Mouse (Mus musculus): ENCODE data around the gene Tspan31. TPM values are rescaled to one million over a fixed set of nuclear protein-coding genes. Genes with fewer than 3 reads are reported as not detected.

The Tspan31 gene
- polyA plus RNA-seq, 1 experiment: 56.7 TPM

GRCm38 (mm10) chr10:127048608-127049394 is 21.3 kb downstream of the Tspan31 start:
- H3K4me3 ChIP-seq (ENCODE audit: insufficient read depth, low read depth, low read length): peak overlapping the region; percentile 39
- H3K27ac ChIP-seq (replicated peaks; ENCODE audit: low read depth, low read length): no peak overlapping the region
- peaks cover 6% of the 10 kb centered on the region for H3K4me1 ChIP-seq (ENCODE audit: control insufficient read depth, insufficient read depth, insufficient read length, low read length)

GRCm38 (mm10) chr10:127047954-127048353 is 22.1 kb downstream of the Tspan31 start, which contains the start of gene Cyp27b1:
Cyp27b1 (plus strand) TSS chr10:127048250.
- peaks cover 6% of the 10 kb centered on the region for H3K4me1 ChIP-seq (ENCODE audit: control insufficient read depth, insufficient read depth, insufficient read length, low read length)
- H3K27ac ChIP-seq (replicated peaks; ENCODE audit: low read depth, low read length): no peak within 1 kb of the TSS
- H3K4me3 ChIP-seq (ENCODE audit: insufficient read depth, low read depth, low read length): peak within 1 kb of the TSS; percentile 39

GRCm38 (mm10) chr10:127043187-127043586 is 26.9 kb downstream of the Tspan31 start:
- Histone ChIP-seq H3K4me1 (ENCODE audit: control insufficient read depth, insufficient read depth, insufficient read length, low read length) (0 out of 2 replicates have a peak, but pooled peaks cover 3% of the 10 kb centered on the region), H3K4me3 (ENCODE audit: insufficient read depth, low read depth, low read length) (no peak overlapping the region; the same call in 1 of the 2 replicates), H3K27ac (replicated peaks; ENCODE audit: low read depth, low read length) (no peak overlapping the region)

- Histone ChIP-seq H3K4me1 (ENCODE audit: control insufficient read depth, insufficient read depth, insufficient read length, low read length) (0 out of 2 replicates have a peak, but pooled peaks cover 3% of the 10 kb centered on the region), H3K27ac (replicated peaks; ENCODE audit: low read depth, low read length) (no peak overlapping the region), H3K4me3 (ENCODE audit: insufficient read depth, low read depth, low read length) (peak overlapping the region; percentile 96)
These were observed 27.5 kb downstream of the Tspan31 start for GRCm38 (mm10) chr10:127042468-127043115.

GRCm38 (mm10) chr10:127041774-127042338 is 28.2 kb downstream of the Tspan31 start:
- H3K27ac ChIP-seq (replicated peaks; ENCODE audit: low read depth, low read length): no peak overlapping the region
- peak overlapping the region; percentile 96 for H3K4me3 ChIP-seq (ENCODE audit: insufficient read depth, low read depth, low read length)

GRCm38 (mm10) chr10:127041274-127041766 is 28.7 kb downstream of the Tspan31 start, which contains the start of the genes Mettl1 and Eef1akmt3:
Mettl1 (plus strand) TSS chr10:127041414.
Eef1akmt3 (minus strand) TSS chr10:127041513.
- no peak within 1 kb of the TSS for H3K27ac ChIP-seq (replicated peaks; ENCODE audit: low read depth, low read length)
- H3K4me1 ChIP-seq (ENCODE audit: control insufficient read depth, insufficient read depth, insufficient read length, low read length): 0 out of 2 replicates have a peak, but pooled peaks cover 3% of the 10 kb centered on the region
- H3K4me3 ChIP-seq (ENCODE audit: insufficient read depth, low read depth, low read length): peak within 1 kb of the TSS; percentile 96

More at GRCm38 (mm10) chr10:127041774-127042338, 28.2 kb downstream of the Tspan31 start:
- H3K4me1 ChIP-seq (ENCODE audit: control insufficient read depth, insufficient read depth, insufficient read length, low read length): 0 out of 2 replicates have a peak, but pooled peaks cover 3% of the 10 kb centered on the region

GRCm38 (mm10) chr10:127040569-127041214 is 29.4 kb downstream of the Tspan31 start:
- H3K4me1 ChIP-seq (ENCODE audit: control insufficient read depth, insufficient read depth, insufficient read length, low read length): 0 out of 2 replicates have a peak, but pooled peaks cover 3% of the 10 kb centered on the region
- H3K4me3 ChIP-seq (ENCODE audit: insufficient read depth, low read depth, low read length): peak overlapping the region; percentile 96
- H3K27ac ChIP-seq (replicated peaks; ENCODE audit: low read depth, low read length): no peak overlapping the region

- Histone ChIP-seq H3K27ac (replicated peaks; ENCODE audit: low read depth, low read length) (no peak overlapping the region), H3K4me3 (ENCODE audit: insufficient read depth, low read depth, low read length) (no peak overlapping the region), H3K4me1 (ENCODE audit: control insufficient read depth, insufficient read depth, insufficient read length, low read length) (0 out of 2 replicates have a peak, but pooled peaks cover 3% of the 10 kb centered on the region)
These were observed 32.4 kb downstream of the Tspan31 start for GRCm38 (mm10) chr10:127037641-127038040.

- H3K4me3 ChIP-seq (ENCODE audit: insufficient read depth, low read depth, low read length): no peak overlapping the region
- 0 out of 2 replicates have a peak, but pooled peaks cover 3% of the 10 kb centered on the region for H3K4me1 ChIP-seq (ENCODE audit: control insufficient read depth, insufficient read depth, insufficient read length, low read length)
- no peak overlapping the region for H3K27ac ChIP-seq (replicated peaks; ENCODE audit: low read depth, low read length)
These were observed 33.8 kb downstream of the Tspan31 start for GRCm38 (mm10) chr10:127036273-127036672.

- H3K4me3 ChIP-seq (ENCODE audit: insufficient read depth, low read depth, low read length): no peak overlapping the region
- no peak overlapping the region for H3K27ac ChIP-seq (replicated peaks; ENCODE audit: low read depth, low read length)
These were observed 36.7 kb downstream of the Tspan31 start for GRCm38 (mm10) chr10:127033301-127033741.

GRCm38 (mm10) chr10:127030336-127031296 is 39.4 kb downstream of the Tspan31 start, which contains the start of gene Tsfm:
Tsfm (minus strand) TSS chr10:127030840.
- Histone ChIP-seq H3K4me1 (ENCODE audit: control insufficient read depth, insufficient read depth, insufficient read length, low read length) (no peaks in the 10 kb centered on the region), H3K4me3 (ENCODE audit: insufficient read depth, low read depth, low read length) (peak within 1 kb of the TSS; percentile 82)

More at GRCm38 (mm10) chr10:127033301-127033741, 36.7 kb downstream of the Tspan31 start:
- no peaks in the 10 kb centered on the region for H3K4me1 ChIP-seq (ENCODE audit: control insufficient read depth, insufficient read depth, insufficient read length, low read length)

GRCm38 (mm10) chr10:127018422-127018821 is 51.6 kb downstream of the Tspan31 start:
- Histone ChIP-seq H3K27ac (replicated peaks; ENCODE audit: low read depth, low read length) (no peak overlapping the region), H3K4me3 (ENCODE audit: insufficient read depth, low read depth, low read length) (no peak overlapping the region), H3K4me1 (ENCODE audit: control insufficient read depth, insufficient read depth, insufficient read length, low read length) (peaks cover 2% of the 10 kb centered on the region; the same call in 1 of the 2 replicates)

More at GRCm38 (mm10) chr10:127030336-127031296, 39.4 kb downstream of the Tspan31 start, which contains the start of gene Tsfm:
- H3K27ac ChIP-seq (replicated peaks; ENCODE audit: low read depth, low read length): peak within 1 kb of the TSS; percentile 47
